Mouse (Mus musculus) heart, postnatal 25 days (tissue): ENCODE measurements around the gene Fam189a1. TPM values are rescaled to one million over a fixed set of nuclear protein-coding genes. Genes with fewer than 3 reads are reported as not detected.

ENCODE experiments used
- DNase-seq: peaks from one replicate; pipeline ENCODE4 v3.0.0; 2022; ENCODE audit warnings: low spot score
- intact Hi-C: fragments of 180-260 bp; cut with DNase I; formaldehyde crosslinking; loops from one replicate; pipeline ENCODE4 v1.15.1; 2025
- total RNA-seq, 2 experiments: library from RNA; stranded (reverse); gene quantifications; 2 replicates each; pipeline ENCODE4 v1.2.3; 2021

The Fam189a1 gene
- total RNA-seq, 2 experiments from 2014 or later: not detected

- intact Hi-C loops: no loop called here
- DNase-seq: no peak
These were observed 305.6 kb downstream of the Fam189a1 start for GRCm38 (mm10) chr7:64850791-64851190.

GRCm38 (mm10) chr7:64847366-64847899 is 308.9 kb downstream of the Fam189a1 start:
- intact Hi-C loops: loop anchor here (10.0 kb wide), 1 partner anchor 227 kb away; no protein-coding TSS in a partner anchor
- no peak for DNase-seq

- no peak for DNase-seq
- intact Hi-C loops: loop anchor here (10.0 kb wide), 1 partner anchor 229 kb away; no protein-coding TSS in a partner anchor
These were observed 310.3 kb downstream of the Fam189a1 start for GRCm38 (mm10) chr7:64846061-64846460.

GRCm38 (mm10) chr7:64840946-64841659 is 315.3 kb downstream of the Fam189a1 start:
- no peak for DNase-seq
- intact Hi-C loops: loop anchor here (10.0 kb wide), 1 partner anchor 234 kb away; no protein-coding TSS in a partner anchor

DNA sequence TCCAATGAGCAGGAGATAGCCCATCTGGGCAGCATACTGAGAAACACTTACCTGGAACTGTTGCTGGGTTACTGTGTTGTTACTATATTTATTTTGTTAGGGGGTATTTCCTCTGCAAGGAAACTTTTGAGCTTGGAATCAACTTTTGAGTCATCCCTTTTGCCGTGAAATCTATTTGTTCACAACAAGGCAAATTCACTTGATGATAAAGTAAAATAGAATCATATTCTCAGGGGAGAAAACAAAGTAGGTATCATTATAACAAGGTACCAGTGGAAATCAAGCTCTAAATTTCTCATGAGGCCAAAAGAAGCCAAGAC is 315.8 kb downstream of the Fam189a1 start:
- intact Hi-C loops: loop anchor here (10.0 kb wide), 1 partner anchor 234 kb away; no protein-coding TSS in a partner anchor
- no peak for DNase-seq

GRCm38 (mm10) chr7:64839801-64840575 is 316.4 kb downstream of the Fam189a1 start:
- intact Hi-C loops: loop anchor here (10.0 kb wide), 1 partner anchor 235 kb away; no protein-coding TSS in a partner anchor
- DNase-seq: no peak

DNA sequence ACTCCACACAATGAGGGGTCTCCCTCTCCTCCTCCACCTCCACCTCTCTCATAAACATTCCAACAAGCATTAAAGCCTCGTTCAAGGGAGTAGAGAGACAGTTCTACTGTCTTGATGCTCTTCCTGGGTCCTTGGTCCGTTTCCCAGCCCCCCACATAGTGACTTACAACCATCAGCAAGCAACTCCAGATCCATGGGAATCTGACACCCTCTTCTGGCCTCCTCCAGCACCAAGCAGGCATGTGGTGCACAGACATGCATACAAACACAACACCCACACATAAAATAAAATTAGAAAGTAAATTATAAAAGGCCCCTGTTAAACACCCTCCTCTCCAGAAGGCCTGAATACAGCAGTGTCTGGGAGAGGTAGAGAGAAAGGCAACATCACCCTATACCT is 317.1 kb downstream of the Fam189a1 start:
- DNase-seq: no peak
- intact Hi-C loops: no loop called here

DNA sequence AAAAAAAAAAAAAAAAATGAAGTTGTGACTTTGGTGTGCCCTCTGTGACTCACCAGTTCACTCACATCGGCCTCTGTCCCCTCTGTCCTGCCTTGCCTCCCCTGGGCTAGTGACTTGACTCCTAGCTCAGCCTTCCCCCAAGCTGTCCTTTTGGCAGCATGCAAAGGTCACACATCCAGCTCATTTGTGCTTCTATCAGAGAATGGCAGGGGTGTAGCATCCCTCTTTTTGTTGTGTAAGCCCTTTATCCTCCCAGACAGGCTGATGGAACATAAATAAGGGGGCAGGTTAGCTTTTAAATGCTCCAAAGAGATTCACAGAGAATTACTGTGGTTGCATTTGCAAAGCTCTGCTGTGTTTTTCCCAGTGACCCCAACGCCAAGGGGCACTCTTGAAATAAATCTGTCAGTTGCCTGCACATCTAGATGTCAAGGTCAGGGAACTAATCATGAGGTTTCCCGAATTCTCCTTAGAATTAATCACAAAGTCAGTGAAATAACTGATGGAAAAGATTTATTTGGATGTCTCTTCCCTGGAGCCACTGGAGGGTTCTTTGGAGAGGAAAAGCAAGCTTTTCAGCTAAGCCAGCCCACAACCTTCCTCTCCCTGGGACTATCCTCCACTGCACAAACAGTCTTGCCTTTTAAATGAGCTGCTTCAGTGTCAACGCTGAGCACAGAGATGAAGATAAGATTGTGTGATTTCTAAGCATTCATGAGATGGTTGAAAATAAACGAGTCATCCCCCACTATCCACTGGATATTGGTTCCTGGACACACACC is 326.0 kb downstream of the Fam189a1 start:
- no peak for DNase-seq
- intact Hi-C loops: no loop called here

- intact Hi-C loops: no loop called here
- DNase-seq: no peak
These were observed 335.3 kb downstream of the Fam189a1 start for GRCm38 (mm10) chr7:64821081-64821480.

DNA sequence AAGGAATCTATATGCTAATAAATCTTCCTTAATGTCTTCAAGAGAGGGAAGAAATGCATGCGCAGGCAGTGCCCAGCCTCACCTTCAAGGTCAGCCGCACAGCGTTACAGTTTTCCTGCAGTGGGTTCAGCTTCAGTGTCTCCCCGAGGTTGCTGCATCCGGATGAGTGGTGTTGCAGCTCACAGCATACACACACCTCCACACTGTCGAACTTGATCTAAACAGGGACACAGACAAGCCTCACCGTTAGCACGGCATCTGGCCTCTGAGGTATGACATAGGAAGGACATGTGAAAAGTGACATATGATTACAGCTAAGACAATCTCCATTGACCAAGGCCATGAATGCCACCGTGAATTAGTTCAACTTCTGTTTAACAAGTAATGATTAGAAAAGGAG is 336.7 kb downstream of the Fam189a1 start:
- intact Hi-C loops: no loop called here
- DNase-seq: no peak

- intact Hi-C loops: no loop called here
- no peak for DNase-seq
These were observed 347.5 kb downstream of the Fam189a1 start for GRCm38 (mm10) chr7:64808876-64809275.

- no peak for DNase-seq
- intact Hi-C loops: no loop called here
These were observed 351.3 kb downstream of the Fam189a1 start for GRCm38 (mm10) chr7:64805100-64805499.

GRCm38 (mm10) chr7:64795554-64795953 is 360.8 kb downstream of the Fam189a1 start:
- intact Hi-C loops: no loop called here
- no peak for DNase-seq

- intact Hi-C loops: no loop called here
- no peak for DNase-seq
These were observed 364.3 kb downstream of the Fam189a1 start for GRCm38 (mm10) chr7:64792031-64792430.

- DNase-seq: no peak
These were observed 365.2 kb downstream of the Fam189a1 start for GRCm38 (mm10) chr7:64791145-64791544.

GRCm38 (mm10) chr7:64785040-64785439 is 371.3 kb downstream of the Fam189a1 start:
- intact Hi-C loops: loop anchor here (5.0 kb wide), 1 partner anchor 287 kb away; no protein-coding TSS in a partner anchor
- no peak for DNase-seq

More at GRCm38 (mm10) chr7:64791145-64791544, 365.2 kb downstream of the Fam189a1 start:
- intact Hi-C loops: no loop called here

DNA sequence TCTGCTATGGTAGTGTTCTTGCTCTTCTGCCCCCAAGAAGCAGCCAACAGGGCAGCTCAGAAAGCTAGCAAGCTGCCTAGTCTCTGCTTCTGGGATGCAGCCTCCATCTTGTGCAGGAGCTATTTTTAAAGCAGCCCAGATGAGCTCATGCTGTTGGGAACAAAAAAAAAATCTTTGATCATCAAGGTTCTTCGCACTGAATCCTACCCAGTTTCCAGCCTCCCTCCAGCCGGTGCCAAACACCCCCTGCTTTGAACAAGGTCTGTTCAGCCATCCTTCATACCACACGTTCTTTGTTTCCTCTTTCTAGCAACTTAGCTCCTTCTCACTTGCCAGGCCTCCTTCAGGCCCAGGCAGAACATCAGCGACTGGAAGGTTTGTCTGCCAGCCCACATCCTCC is 376.9 kb downstream of the Fam189a1 start:
- intact Hi-C loops: no loop called here

GRCm38 (mm10) chr7:64776708-64777489 is 379.5 kb downstream of the Fam189a1 start:
- intact Hi-C loops: no loop called here
- no peak for DNase-seq

More for the DNA sequence above, 376.9 kb downstream of the Fam189a1 start:
- no peak for DNase-seq

- intact Hi-C loops: no loop called here
- DNase-seq: no peak
These were observed 382.9 kb downstream of the Fam189a1 start for GRCm38 (mm10) chr7:64773465-64773864.
